9 mouse cellular contexts compared by ENCODE assay signal in the genomic region with DNA sequence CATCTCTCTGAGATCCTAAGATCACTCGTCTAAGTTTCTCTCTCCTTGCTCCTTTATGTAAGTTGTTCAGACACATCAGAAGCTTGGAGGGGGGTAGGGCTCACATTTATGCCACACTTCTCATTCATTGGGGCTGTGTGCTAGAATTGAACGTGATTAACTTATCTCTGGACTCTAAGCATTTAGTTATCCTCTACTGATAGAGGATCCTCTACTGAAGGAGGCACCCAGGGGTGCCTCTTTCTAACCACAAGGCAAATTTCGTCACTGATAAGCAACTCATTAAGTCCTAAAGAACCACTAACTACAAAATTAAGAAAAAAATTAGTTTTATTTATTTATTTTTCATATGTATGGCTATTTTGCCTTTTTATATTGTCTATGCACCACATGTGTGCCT.
"Had no signal": no experiment of that assay in that cellular context is flagged by ENCODE, and none has a peak within 500 bp of the region (broad histone marks: within the 10 kb centered on the region; RNA-seq: fewer than 3 reads in every experiment).

No protein-coding gene starts in this region.

- H3K4me2 ChIP-seq: midbrain, embryonic 12.5 days had no signal

- H3K9ac ChIP-seq: midbrain, embryonic 12.5 days had no signal

- H3K4me3 ChIP-seq: limb, embryonic 10.5 days; midbrain, embryonic 12.5 days had no signal

- H3K27ac ChIP-seq: limb, embryonic 10.5 days; midbrain, embryonic 12.5 days had no signal

- H3K36me3 ChIP-seq: limb, embryonic 10.5 days had no signal

- H3K9me3 ChIP-seq: limb, embryonic 10.5 days; midbrain, embryonic 12.5 days had no signal

- ATAC-seq: lung, postnatal 0 days had no signal

- H3K27me3 ChIP-seq: midbrain, embryonic 12.5 days had no signal

- DNase-seq: kidney, adult 11 months; kidney, postnatal 10 days; lung, adult 2 months; lung, postnatal 36 days; right cerebral cortex, postnatal 25 days; thymus, postnatal 36 days had no signal

- H3K4me1 ChIP-seq: limb, embryonic 10.5 days; midbrain, embryonic 12.5 days had no signal
